Mouse (Mus musculus) hindbrain, embryonic 10.5 days (tissue): Measurements from ENCODE around the gene Hand1. TPM values are rescaled to one million over a fixed set of nuclear protein-coding genes. Genes with fewer than 3 reads are reported as not detected.
A peak's percentile ranks its signal among the peaks of the same experiment; 100 is the strongest.

Source experiments
- DNase-seq: peaks from one replicate; pipeline ENCODE4 v3.0.0-alpha.2; 2017; ENCODE audit warnings: low spot score
- H3K27ac ChIP-seq: fragments of 300-500 bp; sonication (generic); 2 replicates; pipeline ENCODE4 v1.5.1; 2016; ENCODE audit warnings: mild to moderate bottlenecking, moderate library complexity
- H3K27me3 ChIP-seq: fragments of 300-500 bp; sonication (generic); 2 replicates; pipeline ENCODE4 v1.6.1; 2016; ENCODE audit warnings: mild to moderate bottlenecking; ENCODE audit not compliant: poor library complexity, insufficient read depth, severe bottlenecking
- H3K36me3 ChIP-seq: fragments of 300-500 bp; sonication (generic); 2 replicates; pipeline ENCODE4 v1.6.1; 2016; ENCODE audit warnings: mild to moderate bottlenecking, moderate library complexity
- H3K4me1 ChIP-seq: fragments of 300-500 bp; sonication (generic); replicated peaks from 2 replicates; pipeline ENCODE4 v1.6.1; 2016; ENCODE audit warnings: mild to moderate bottlenecking
- H3K4me3 ChIP-seq: fragments of 300-500 bp; sonication (generic); 2 replicates; pipeline ENCODE4 v1.5.1; 2016; ENCODE audit warnings: mild to moderate bottlenecking, moderate library complexity
- H3K9me3 ChIP-seq: fragments of 300-500 bp; sonication (generic); 2 replicates; pipeline ENCODE4 v1.6.1; 2016; ENCODE audit warnings: mild to moderate bottlenecking, moderate library complexity
- WGBS: fragments of 180-500 bp; shearing (Covaris S2); methylation state at CpG from one replicate; pipeline ENCODE4 v1.1.7; 2016; 5-methylcytosine and 5-hydroxymethylcytosine counted together
- polyA plus RNA-seq: library from polyadenylated mRNA; unstranded; fragments of >200 nt; fragmentation: Nextera tagmentation; extraction: Ambion mirVana; gene quantifications from 2 replicates; pipeline ENCODE4 v1.2.1, GENCODE M21; 2016

The Hand1 gene
- polyA plus RNA-seq, result 0.17 and 0.50 TPM in 2 replicates

GRCm38 (mm10) chr11:57832552-57833201, at the start of gene Hand1:
Hand1 (minus strand) TSS chr11:57832818.
- Histone ChIP-seq H3K4me3 (peak within 1 kb of the TSS; percentile 13; the same call in 1 of the 2 replicates), H3K36me3 (no peaks in the 10 kb centered on the region), H3K9me3 (no peaks in the 10 kb centered on the region), H3K4me1 (peaks cover 37% of the 10 kb centered on the region), H3K27me3 (peaks cover 100% of the 10 kb centered on the region), H3K27ac (no peak within 1 kb of the TSS)
- peak; percentile 53 for DNase-seq
- WGBS, result under 1% methylated on average over 23 of the region's 23 CpGs

- H3K4me3 ChIP-seq, result no peak overlapping the region
- no peaks in the 10 kb centered on the region for H3K36me3 ChIP-seq
- H3K27ac ChIP-seq, result no peak overlapping the region
- peaks cover 4% of the 10 kb centered on the region; the same call in 1 of the 2 replicates for H3K4me1 ChIP-seq
- WGBS, result 76% methylated on average over 2 of the region's 2 CpGs
- H3K9me3 ChIP-seq, result no peaks in the 10 kb centered on the region
- DNase-seq, result no peak
- no peaks in the 10 kb centered on the region for H3K27me3 ChIP-seq
Measured at GRCm38 (mm10) chr11:57876157-57876556, 43.5 kb upstream of the Hand1 start.

DNA sequence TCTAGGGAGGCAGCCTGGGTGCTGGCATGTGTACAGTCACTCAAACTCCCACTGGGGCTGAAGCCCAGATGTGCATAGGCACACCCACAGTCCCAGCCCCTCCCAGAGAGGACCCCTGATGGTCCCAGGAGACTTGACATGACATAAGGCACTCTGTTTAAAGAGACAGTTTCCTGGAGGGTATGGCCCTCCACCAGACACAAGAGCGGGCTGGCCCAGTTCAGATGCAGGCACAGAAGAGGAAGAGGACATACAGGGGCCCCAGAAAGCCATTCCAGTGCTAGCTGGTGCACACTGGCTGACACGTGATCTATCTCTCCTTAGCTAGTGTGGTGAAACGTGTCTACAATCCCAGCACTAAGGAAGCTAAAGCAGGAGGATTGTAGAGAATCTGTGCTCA, 40.4 kb upstream of the Hand1 start:
- Histone ChIP-seq H3K4me1 (peaks cover 4% of the 10 kb centered on the region; the same call in 1 of the 2 replicates), H3K27ac (no peak overlapping the region)
- 70% methylated on average over 3 of the region's 3 CpGs for WGBS

GRCm38 (mm10) chr11:57868753-57869460, 36.3 kb upstream of the Hand1 start:
- Histone ChIP-seq H3K4me3 (no peak overlapping the region), H3K27me3 (peaks cover 30% of the 10 kb centered on the region), H3K36me3 (no peaks in the 10 kb centered on the region), H3K4me1 (peaks cover 13% of the 10 kb centered on the region), H3K9me3 (no peaks in the 10 kb centered on the region), H3K27ac (0 out of 2 replicates have a peak overlapping the region, but pooled peaks have one; percentile 9)
- 57% methylated on average over 9 of the region's 9 CpGs for WGBS
- DNase-seq, result peak; percentile 14

More for the DNA sequence above, 40.4 kb upstream of the Hand1 start:
- no peaks in the 10 kb centered on the region for H3K9me3 ChIP-seq
- no peaks in the 10 kb centered on the region for H3K36me3 ChIP-seq
- DNase-seq, result no peak
- H3K27me3 ChIP-seq, result peaks cover 5% of the 10 kb centered on the region; the same call in 1 of the 2 replicates
- H3K4me3 ChIP-seq, result no peak overlapping the region

GRCm38 (mm10) chr11:57866466-57866865, 33.8 kb upstream of the Hand1 start:
- DNase-seq, result no peak
- 0 out of 2 replicates have a peak overlapping the region, but pooled peaks have one; percentile 50 for H3K27ac ChIP-seq

DNA sequence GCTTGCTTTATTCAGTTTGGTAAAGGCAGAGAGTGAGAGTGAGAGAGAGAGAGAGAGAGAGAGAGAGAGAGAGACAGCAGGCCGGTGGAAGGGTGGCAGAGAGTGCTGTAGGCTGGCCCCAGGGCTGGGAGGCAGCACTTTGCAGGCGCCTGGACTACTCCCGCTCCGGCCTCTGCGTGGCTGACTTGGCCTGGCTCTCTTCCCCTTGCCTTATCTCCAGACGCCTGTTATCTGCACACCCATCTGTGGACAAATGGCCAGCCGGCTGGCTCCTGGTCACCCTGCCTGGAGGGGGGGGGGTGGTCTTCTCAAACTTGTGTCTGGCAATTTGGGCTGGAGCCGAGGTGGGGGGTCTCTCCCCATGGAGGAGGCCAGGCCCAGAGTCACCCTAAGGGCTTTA, 32.0 kb upstream of the Hand1 start:
- Histone ChIP-seq H3K27me3 (peaks cover 25% of the 10 kb centered on the region), H3K4me1 (peaks cover 9% of the 10 kb centered on the region), H3K4me3 (no peak overlapping the region), H3K9me3 (no peaks in the 10 kb centered on the region), H3K27ac (no peak overlapping the region), H3K36me3 (no peaks in the 10 kb centered on the region)
- 51% methylated on average over 8 of the region's 8 CpGs for WGBS
- DNase-seq, result no peak

More at GRCm38 (mm10) chr11:57866466-57866865, 33.8 kb upstream of the Hand1 start:
- H3K4me1 ChIP-seq, result peaks cover 9% of the 10 kb centered on the region
- no peaks in the 10 kb centered on the region for H3K36me3 ChIP-seq
- H3K9me3 ChIP-seq, result no peaks in the 10 kb centered on the region
- H3K27me3 ChIP-seq, result peaks cover 30% of the 10 kb centered on the region
- no peak overlapping the region for H3K4me3 ChIP-seq
- 25% methylated on average over 7 of the region's 7 CpGs for WGBS

- H3K27me3 ChIP-seq, result peaks cover 20% of the 10 kb centered on the region
- H3K4me3 ChIP-seq, result no peak overlapping the region
- H3K27ac ChIP-seq, result no peak overlapping the region
- WGBS, result 93% methylated on average over 7 of the region's 7 CpGs
- H3K4me1 ChIP-seq, result peaks cover 17% of the 10 kb centered on the region
- no peak for DNase-seq
- H3K9me3 ChIP-seq, result no peaks in the 10 kb centered on the region
- no peaks in the 10 kb centered on the region for H3K36me3 ChIP-seq
Measured at GRCm38 (mm10) chr11:57862088-57862487, 29.5 kb upstream of the Hand1 start.

DNA sequence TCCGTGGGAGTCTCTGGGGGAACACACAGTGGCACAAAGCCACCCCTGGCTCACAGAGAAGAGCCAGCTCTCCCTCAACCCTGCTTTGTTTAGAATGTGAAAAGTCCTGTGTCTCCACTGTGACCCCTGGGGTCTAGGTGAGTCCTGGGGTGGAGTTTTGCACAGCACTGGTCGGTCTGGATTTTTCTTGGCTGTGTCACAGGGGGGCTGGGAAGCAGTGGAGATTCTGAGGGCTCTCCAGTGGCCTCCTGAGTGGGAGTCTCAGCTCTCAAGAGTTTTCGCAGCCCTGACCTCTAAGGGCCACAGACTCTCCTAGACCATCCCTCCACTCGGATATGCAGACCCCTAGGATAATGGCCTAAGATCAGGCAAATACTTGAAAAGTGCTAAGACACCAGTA, 25.1 kb upstream of the Hand1 start:
- Histone ChIP-seq H3K36me3 (no peaks in the 10 kb centered on the region), H3K27ac (no peak overlapping the region), H3K27me3 (no peaks in the 10 kb centered on the region), H3K9me3 (no peaks in the 10 kb centered on the region), H3K4me1 (peaks cover 9% of the 10 kb centered on the region; the same call in 1 of the 2 replicates), H3K4me3 (no peak overlapping the region)
- no peak for DNase-seq
- WGBS, result 39% methylated on average over 4 of the region's 4 CpGs

- no peak for DNase-seq
- peaks cover 14% of the 10 kb centered on the region for H3K27me3 ChIP-seq
- WGBS, result 68% methylated on average over 6 of the region's 6 CpGs
Measured at GRCm38 (mm10) chr11:57853571-57853970, 21.0 kb upstream of the Hand1 start.

DNA sequence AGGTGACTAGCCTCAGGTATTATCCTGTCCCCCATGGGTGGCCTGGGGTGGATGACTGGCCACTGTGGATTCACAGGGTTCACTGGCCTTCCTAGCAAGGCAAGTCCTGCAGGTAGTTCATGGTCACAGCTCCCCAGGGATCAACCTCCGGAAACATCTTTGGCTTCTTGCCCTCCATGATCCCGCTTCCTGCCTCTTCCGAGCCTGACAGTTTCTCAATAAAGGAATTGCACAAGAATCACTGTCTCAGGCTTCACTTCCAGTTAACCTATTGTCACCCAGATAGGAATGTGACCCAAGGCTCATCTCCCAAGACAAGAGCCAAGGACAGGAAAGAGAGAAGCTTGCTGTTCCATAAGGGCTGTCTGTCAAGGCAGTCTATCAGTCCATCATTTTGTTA, 18.3 kb upstream of the Hand1 start:
- Histone ChIP-seq H3K4me3 (no peak overlapping the region), H3K9me3 (no peaks in the 10 kb centered on the region), H3K36me3 (no peaks in the 10 kb centered on the region), H3K27ac (no peak overlapping the region), H3K27me3 (peaks cover 24% of the 10 kb centered on the region), H3K4me1 (no peaks in the 10 kb centered on the region)
- WGBS, result 59% methylated on average over 3 of the region's 3 CpGs
- DNase-seq, result no peak

More at GRCm38 (mm10) chr11:57853571-57853970, 21.0 kb upstream of the Hand1 start:
- Histone ChIP-seq H3K4me3 (no peak overlapping the region), H3K27ac (no peak overlapping the region), H3K36me3 (no peaks in the 10 kb centered on the region), H3K9me3 (no peaks in the 10 kb centered on the region), H3K4me1 (peaks cover 9% of the 10 kb centered on the region; the same call in 1 of the 2 replicates)

DNA sequence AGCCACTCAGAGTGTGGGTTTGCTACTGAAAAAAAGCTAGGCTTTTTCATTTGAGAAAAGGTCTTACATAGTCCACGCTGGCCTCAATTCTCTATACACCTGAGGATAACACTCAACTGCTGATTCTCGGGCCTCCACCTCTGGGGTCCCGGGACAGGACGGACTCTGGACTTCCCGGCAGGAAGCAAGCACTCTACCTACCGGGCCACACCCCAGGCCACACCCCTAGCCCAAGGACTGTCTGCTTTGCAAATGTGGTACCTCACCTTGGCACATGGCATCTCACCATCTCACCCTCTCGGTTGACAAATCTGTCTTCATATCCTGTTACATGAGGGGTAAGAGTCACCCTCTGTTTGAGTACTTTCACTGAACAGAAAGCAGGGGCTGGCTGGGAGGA, 17.7 kb upstream of the Hand1 start:
- DNase-seq, result no peak
- H3K27me3 ChIP-seq, result peaks cover 29% of the 10 kb centered on the region
- WGBS, result 66% methylated on average over 7 of the region's 7 CpGs
- no peaks in the 10 kb centered on the region for H3K9me3 ChIP-seq
- no peak overlapping the region for H3K27ac ChIP-seq
- no peaks in the 10 kb centered on the region for H3K4me1 ChIP-seq
- no peak overlapping the region for H3K4me3 ChIP-seq
- H3K36me3 ChIP-seq, result no peaks in the 10 kb centered on the region

DNA sequence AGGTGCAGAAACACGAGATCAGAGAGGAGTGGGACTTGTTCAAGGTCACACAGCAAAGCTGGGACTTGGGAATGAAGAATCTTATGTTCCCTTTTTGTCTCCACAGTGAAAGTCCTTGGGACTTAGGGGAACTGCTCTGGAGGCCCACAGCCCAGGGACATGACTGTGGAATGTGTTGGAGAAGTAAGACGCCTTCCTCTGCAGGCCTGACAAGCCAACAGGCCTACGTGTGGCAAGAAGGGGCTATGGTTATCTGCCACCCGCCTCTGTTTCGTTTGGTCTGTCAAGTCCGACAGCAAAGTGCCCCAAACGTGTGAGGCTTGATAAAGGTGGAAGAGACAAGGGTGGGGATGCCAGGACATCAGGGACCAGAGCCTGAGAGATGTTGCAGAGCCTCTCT, 14.8 kb upstream of the Hand1 start:
- 69% methylated on average over 7 of the region's 7 CpGs for WGBS
- Histone ChIP-seq H3K9me3 (no peaks in the 10 kb centered on the region), H3K27ac (no peak overlapping the region), H3K4me3 (no peak overlapping the region), H3K27me3 (peaks cover 41% of the 10 kb centered on the region), H3K36me3 (no peaks in the 10 kb centered on the region), H3K4me1 (no peaks in the 10 kb centered on the region)
- DNase-seq, result no peak
